Mouse (Mus musculus): ENCODE results near the gene Ptpn20.

DNA sequence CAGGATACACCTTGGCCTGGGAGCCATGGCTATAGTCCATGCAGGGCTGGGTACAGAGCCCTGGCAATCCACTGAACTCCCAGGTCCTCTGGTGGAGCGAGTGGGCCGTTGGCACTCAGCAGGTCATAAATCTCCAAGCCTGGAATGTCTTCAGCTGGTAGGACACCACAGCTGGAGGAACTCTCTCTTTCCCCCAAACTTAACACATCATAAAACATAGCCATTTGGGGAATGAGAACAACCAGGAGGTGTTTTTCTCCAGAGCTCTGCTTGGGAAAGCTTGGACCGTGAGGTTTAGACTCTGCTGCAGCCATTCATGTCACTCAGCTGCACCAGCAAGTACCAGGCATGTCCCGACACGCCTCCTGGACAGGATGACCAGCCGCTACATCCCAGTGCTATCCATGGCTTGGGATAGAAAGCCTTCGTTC lies 68.5 kb downstream of the Ptpn20 start:
- TF ChIP-seq POLR2A (IDR thresholded peaks at IDR 0.05; ENCODE audit: control insufficient read depth, low read depth, low read length) (no peak), CTCF (IDR thresholded peaks at IDR 0.05; ENCODE audit: control insufficient read depth, insufficient read depth, insufficient replicate concordance, low read depth, low read length) (no peak)
